Mouse (Mus musculus) right cerebral cortex, adult 18-20 months (tissue): Measurements from ENCODE around the gene Atmin.

Experiments used
- DNase-seq: peaks from one replicate; pipeline ENCODE4 v3.0.0; 2022; ENCODE audit warnings: mixed read lengths

The Atmin gene

GRCm38 (mm10) chr8:116943161-116943554 is at the start of gene Atmin:
Atmin (plus strand) TSS chr8:116943393.
- DNase-seq = peak; percentile 87

DNA sequence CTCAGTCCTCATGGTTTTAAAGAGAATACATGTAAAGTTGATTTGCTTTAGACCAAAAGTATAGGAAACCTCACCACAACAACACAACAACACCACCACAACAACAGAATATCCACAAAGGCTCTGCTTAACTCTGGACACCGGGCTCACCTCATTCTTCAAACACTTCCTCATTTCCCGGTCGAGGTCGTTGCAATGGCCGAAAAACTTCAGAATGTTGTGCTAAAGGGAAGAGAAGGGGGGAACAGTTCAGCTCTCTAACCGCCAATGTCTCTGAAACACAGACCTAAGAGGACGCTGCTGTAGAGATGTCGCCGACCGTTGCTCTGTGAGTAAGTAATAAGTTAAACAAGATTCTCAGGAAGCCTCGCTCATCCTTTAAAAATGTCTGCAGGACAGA is 49.3 kb upstream of the Atmin start:
- DNase-seq = no peak

DNA sequence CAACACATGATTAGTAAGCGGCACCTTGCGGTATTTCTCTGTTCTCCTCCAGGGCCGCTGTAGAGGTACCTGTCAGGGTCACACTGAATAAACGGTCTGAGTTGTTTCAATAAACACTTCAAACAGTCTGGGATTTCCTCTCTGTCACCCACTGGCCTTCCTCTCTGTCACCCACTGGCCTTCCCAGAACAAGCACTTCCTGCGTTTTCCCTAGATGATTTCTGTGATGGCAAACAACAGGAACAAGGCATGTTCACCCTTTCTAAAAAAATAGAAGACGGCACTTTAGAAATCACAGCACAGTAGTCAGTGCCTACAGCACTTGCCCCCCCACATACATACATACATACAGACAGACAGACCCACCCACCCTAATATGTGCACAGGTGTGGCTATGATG is 47.7 kb upstream of the Atmin start:
- DNase-seq = no peak

DNA sequence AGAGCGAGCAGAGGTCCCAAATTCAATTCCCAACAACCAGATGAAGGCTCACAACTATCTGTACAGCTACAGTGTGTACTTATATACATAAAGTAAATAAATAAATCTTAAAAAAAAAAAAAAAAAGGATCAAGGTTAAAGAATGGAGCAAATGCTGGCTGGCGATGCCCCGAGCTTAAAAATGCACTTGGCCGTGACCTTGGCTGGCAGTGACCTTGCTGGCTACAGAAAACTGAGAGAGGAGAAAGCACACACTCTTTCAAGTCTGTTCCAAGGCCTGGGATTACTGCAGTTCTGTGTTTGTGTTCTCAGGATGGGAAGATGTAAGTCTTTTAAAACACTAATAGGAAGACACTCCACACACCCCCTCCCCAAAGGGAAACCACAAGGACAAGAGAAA is 38.5 kb upstream of the Atmin start:
- DNase-seq = no peak

DNA sequence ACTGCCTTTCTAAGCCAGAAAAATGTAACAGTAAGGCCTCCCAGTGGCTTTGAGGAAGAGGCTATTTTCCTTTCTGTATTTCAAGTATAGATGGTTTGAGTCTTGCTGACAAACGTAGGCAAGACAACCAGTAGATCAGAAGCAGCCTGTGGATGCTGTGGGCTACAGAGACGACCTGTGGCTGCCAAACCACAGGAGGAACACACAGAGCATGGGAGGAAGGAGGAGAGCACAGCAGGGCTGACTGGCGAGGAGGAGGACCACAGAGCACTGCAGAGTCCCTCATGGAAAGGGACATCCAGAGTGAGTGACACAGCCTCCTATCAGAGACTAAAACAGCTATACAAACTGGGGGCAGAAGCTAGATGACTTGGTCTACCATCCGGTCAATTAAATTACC is 37.9 kb upstream of the Atmin start:
- no peak for DNase-seq

- no peak for DNase-seq
Measured at GRCm38 (mm10) chr8:116905836-116906235, 37.4 kb upstream of the Atmin start.

- DNase-seq = peak; percentile 18
Measured at GRCm38 (mm10) chr8:116921005-116921336, 22.2 kb upstream of the Atmin start.

GRCm38 (mm10) chr8:116921337-116922059 is 21.7 kb upstream of the Atmin start, which contains the start of the genes Cmc2 and Cenpn:
Cmc2 (minus strand) TSS chr8:116921455.
Cenpn (plus strand) TSS chr8:116921730.
- peak; percentile 90 for DNase-seq

DNA sequence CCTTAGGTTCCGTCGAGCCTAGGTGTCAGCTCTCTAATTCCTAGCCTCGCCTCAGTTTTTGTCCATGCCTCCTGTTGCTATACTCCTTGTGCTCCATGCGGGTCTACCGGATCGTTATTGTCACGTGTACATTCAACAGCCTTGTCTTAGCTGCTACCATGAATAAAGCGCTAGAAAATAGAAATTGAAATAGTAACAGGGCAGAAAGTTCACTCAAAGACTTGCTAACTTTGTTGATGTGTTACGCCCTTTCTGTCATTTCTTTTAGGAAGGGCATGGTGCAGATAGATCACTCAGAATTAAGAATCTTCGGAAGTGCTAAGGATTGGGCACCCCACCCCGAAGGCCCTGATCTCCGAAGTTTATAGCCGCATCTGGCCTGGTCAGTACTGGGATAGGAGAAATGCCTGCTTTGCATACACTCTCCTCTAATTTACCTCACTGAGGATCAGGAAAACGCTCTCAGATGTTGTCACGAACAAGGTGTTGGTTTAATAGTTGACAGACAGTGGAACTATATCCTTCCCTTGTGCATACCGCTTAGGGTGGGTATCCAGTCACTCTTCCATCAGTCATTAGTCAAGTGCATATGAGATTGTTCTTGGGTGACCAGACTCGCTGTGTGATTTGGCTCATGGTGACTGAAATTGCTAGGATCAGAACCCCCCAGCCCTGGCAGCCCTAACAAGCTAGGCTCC is 21.0 kb upstream of the Atmin start:
- no peak for DNase-seq

DNA sequence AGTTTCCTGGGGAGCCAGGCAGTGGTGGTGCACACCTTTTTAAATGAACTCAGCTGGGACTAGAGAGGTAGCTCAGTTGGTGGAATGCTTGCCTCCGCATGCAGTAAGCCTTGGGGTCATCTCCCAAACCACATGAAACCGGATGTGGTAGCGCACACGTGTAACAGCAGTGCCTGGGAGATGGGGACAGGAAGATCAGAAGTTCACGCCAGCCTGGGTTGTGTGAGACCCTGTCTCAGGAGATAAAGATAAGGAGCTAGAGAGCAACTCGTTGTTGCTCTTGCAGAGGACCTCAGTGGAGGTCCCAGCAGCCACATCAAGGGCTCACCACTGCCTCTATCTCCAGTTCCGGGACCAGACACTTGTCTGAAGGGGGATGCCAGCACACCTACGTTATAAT is 19.7 kb upstream of the Atmin start:
- DNase-seq = no peak

- DNase-seq = no peak
Measured at GRCm38 (mm10) chr8:116927880-116928279, 15.3 kb upstream of the Atmin start.

GRCm38 (mm10) chr8:116928588-116928987 is 14.6 kb upstream of the Atmin start:
- no peak for DNase-seq

- DNase-seq = no peak
Measured at GRCm38 (mm10) chr8:116934976-116935375, 8.2 kb upstream of the Atmin start.

DNA sequence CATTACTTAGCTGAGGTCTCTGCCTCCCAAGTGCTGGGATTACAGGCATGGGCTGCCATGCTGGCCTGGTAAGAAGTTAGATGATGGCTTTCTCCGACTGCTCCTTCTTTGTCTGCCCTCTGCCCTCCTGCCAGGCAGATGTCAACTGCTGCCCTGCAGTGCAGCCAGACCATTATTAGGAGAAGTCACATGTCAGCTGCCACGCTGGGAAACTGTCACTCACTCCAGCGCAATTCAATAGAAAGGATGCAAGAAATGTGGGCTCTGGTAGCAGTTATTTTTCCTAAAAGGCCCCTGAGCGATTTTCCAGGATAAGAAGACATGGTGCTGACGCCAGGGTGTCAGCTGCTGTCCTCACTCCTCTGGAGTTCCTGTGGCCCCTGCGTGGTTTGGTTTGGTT is 7.7 kb upstream of the Atmin start:
- no peak for DNase-seq

DNA sequence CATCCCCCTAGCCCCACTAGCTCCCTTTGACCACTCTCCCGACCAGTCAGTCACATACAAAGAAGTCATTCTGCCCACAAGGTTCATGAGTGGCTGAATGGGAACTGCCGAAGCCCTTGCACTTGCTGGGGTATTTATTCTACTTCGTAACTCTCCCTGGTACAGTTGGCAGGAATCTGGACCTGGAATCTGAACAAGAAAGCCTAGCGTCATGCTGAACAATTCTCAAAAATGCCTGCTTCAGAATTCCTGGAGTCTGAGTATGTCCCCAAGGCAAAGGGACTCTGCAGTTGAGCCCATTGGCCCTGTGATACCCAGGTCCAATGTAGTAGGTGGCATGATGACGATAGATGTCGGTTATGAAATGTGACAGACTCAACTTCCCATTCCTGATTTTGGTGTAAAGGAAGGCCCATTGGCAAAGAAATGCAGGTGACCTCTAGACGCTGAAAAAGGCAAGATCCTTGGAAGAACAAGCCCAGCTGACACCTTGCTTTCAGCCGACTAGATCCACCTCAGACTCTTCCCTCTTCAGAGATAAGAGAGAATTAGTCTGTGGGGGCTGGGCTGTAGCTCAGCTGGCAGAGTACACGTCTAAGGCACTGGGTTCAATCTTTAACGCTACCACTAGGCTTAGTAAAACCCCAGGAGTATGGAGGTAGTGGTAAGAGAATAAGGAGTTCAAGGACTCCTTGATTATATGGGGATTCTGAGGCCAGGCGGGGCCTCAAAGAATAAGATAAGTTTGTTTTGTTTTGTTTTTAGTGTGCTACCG is 722 bp upstream of the Atmin start:
- DNase-seq = no peak

- peak; percentile 61 for DNase-seq
Measured at GRCm38 (mm10) chr8:116943555-116944384, 577 bp downstream of the Atmin start.

GRCm38 (mm10) chr8:116944385-116944696 is 1.1 kb downstream of the Atmin start:
- DNase-seq = no peak

DNA sequence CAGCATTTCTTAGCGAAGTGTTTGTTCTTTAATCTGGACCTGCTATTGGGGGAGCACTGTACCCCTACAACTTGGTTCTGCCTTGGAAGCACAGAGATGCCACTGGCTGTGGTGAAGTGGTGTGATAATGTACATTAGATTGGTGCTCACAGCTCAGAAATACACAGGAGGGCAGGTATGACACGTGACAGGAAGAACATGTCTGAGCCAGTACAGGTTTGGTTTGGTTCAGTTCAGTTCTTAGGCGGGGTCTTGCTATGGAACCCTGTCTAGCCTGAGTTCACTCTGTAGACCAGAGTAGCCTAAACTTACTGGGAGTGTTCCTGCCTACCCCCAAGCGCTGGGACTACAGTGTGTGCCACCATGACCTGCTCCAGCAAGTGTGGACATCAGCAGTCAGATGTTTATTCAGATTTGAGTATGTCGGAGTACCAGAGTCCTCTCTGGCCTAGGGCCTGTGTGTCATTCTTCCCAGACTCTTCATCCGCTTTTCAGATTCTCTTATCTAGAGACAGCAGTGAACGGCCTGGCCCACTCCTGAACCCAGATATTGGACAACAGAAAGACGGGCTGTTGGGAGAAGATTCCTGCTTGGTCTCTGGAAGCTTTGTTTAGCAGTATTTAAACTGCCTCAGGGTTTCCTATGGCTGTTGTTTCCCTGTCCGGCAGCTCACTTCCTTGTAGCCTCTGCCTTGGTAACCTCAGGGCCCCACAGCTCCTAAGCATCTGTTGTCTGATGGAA is 2.1 kb downstream of the Atmin start:
- DNase-seq = no peak

GRCm38 (mm10) chr8:116946268-116946838 is 3.2 kb downstream of the Atmin start:
- DNase-seq = peak; percentile 78

- no peak for DNase-seq
Measured at GRCm38 (mm10) chr8:116946851-116947250, 3.7 kb downstream of the Atmin start.

- DNase-seq = no peak
Measured at GRCm38 (mm10) chr8:116947589-116947988, 4.4 kb downstream of the Atmin start.

DNA sequence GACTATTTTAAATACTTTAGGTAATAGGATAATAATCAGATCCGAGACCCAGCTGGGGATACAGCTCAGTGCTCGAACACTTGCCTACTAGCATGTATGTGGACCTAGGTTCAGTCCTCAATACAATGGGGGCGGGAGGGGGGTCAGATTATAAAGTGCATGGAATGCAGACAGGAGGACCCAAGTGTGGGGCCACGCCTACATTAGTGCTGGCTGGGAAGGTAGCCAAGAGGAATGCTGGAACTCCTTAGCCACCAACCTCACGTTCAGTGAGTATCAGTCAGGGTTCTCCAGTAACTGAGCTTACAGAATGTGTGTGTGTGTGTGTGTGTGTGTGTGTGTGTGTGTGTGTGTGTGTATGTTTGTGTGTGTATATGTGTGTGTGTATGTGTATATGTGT is 8.2 kb downstream of the Atmin start:
- no peak for DNase-seq
